Mouse (Mus musculus): Measurements from ENCODE around the gene Tardbp. TPM values are rescaled to one million over a fixed set of nuclear protein-coding genes. Genes with fewer than 3 reads are reported as not detected.

Tardbp gene
- polyA plus RNA-seq, 1 experiment from 2014 or later = 124 TPM

GRCm38 (mm10) chr4:148664021-148664420 lies 37.2 kb upstream of the Tardbp start:
- 47% methylated on average over 6 of the region's 6 CpGs for WGBS

GRCm38 (mm10) chr4:148663326-148663725 lies 36.5 kb upstream of the Tardbp start:
- Histone ChIP-seq H3K36me3 (ENCODE audit: insufficient read depth, low read length) (no peaks in the 10 kb centered on the region), H3K9ac (replicated peaks; ENCODE audit: low read depth) (no peak overlapping the region), H3K27ac (ENCODE audit: low read length) (no peak overlapping the region), H3K27me3 (replicated peaks; ENCODE audit: insufficient read depth, low read length) (no peaks in the 10 kb centered on the region), H3K9me3 (ENCODE audit: low read length) (no peaks in the 10 kb centered on the region), H3K4me2 (replicated peaks; ENCODE audit: low read depth, low read length) (no peak overlapping the region), H3K4me3 (ENCODE audit: low read depth, low read length) (no peak overlapping the region), H3K4me1 (ENCODE audit: insufficient read depth, low read depth, low read length) (no peaks in the 10 kb centered on the region)
- peak; percentile 57 for DNase-seq (ENCODE audit: low spot score)
- TF ChIP-seq EP300 (IDR thresholded peaks at IDR 0.05) (no peak), CTCF (IDR thresholded peaks at IDR 0.05) (no peak)
- WGBS = 53% methylated on average over 7 of the region's 7 CpGs
- ATAC-seq = peak; percentile 61

More at GRCm38 (mm10) chr4:148664021-148664420, 37.2 kb upstream of the Tardbp start:
- H3K9me3 ChIP-seq (ENCODE audit: low read length) = no peaks in the 10 kb centered on the region
- no peak for ATAC-seq
- H3K4me1 ChIP-seq (ENCODE audit: insufficient read depth, low read depth, low read length) = no peaks in the 10 kb centered on the region
- no peak overlapping the region for H3K4me3 ChIP-seq (ENCODE audit: low read depth, low read length)
- no peak overlapping the region for H3K9ac ChIP-seq (replicated peaks; ENCODE audit: low read depth)
- no peaks in the 10 kb centered on the region for H3K36me3 ChIP-seq (ENCODE audit: insufficient read depth, low read length)
- no peaks in the 10 kb centered on the region for H3K27me3 ChIP-seq (replicated peaks; ENCODE audit: insufficient read depth, low read length)
- no peak overlapping the region for H3K4me2 ChIP-seq (replicated peaks; ENCODE audit: low read depth, low read length)
- no peak overlapping the region for H3K27ac ChIP-seq (ENCODE audit: low read length)
- TF ChIP-seq EP300 (IDR thresholded peaks at IDR 0.05) = no peak
- TF ChIP-seq CTCF (IDR thresholded peaks at IDR 0.05) = no peak
- no peak for DNase-seq (ENCODE audit: low spot score)

GRCm38 (mm10) chr4:148662168-148662965 lies 35.5 kb upstream of the Tardbp start:
- Histone ChIP-seq H3K9ac (replicated peaks; ENCODE audit: low read depth) (no peak overlapping the region), H3K36me3 (ENCODE audit: insufficient read depth, low read length) (no peaks in the 10 kb centered on the region), H3K4me1 (ENCODE audit: insufficient read depth, low read depth, low read length) (no peaks in the 10 kb centered on the region), H3K4me3 (ENCODE audit: low read depth, low read length) (no peak overlapping the region), H3K9me3 (ENCODE audit: low read length) (no peaks in the 10 kb centered on the region), H3K4me2 (replicated peaks; ENCODE audit: low read depth, low read length) (peak overlapping the region; percentile 25; the same call in 1 of the 2 replicates), H3K27me3 (replicated peaks; ENCODE audit: insufficient read depth, low read length) (no peaks in the 10 kb centered on the region), H3K27ac (ENCODE audit: low read length) (no peak overlapping the region)
- DNase-seq (ENCODE audit: low spot score) (peak; percentile 70), ATAC-seq (peak; percentile 44)
- WGBS = 31% methylated on average over 21 of the region's 21 CpGs
- TF ChIP-seq CTCF (IDR thresholded peaks at IDR 0.05) (peak; percentile 92), EP300 (IDR thresholded peaks at IDR 0.05) (no peak)

GRCm38 (mm10) chr4:148660174-148660573 lies 33.4 kb upstream of the Tardbp start:
- H3K4me3 ChIP-seq (ENCODE audit: low read depth, low read length) = no peak overlapping the region
- TF ChIP-seq CTCF (IDR thresholded peaks at IDR 0.05) (no peak), EP300 (IDR thresholded peaks at IDR 0.05) (no peak)
- WGBS = 36% methylated on average over 3 of the region's 3 CpGs
- DNase-seq (ENCODE audit: low spot score) = no peak
- H3K4me1 ChIP-seq (ENCODE audit: insufficient read depth, low read depth, low read length) = no peaks in the 10 kb centered on the region
- H3K27me3 ChIP-seq (replicated peaks; ENCODE audit: insufficient read depth, low read length) = no peaks in the 10 kb centered on the region
- H3K9me3 ChIP-seq (ENCODE audit: low read length) = no peaks in the 10 kb centered on the region
- no peak for ATAC-seq
- no peaks in the 10 kb centered on the region for H3K36me3 ChIP-seq (ENCODE audit: insufficient read depth, low read length)
- no peak overlapping the region for H3K27ac ChIP-seq (ENCODE audit: low read length)
- no peak overlapping the region for H3K9ac ChIP-seq (replicated peaks; ENCODE audit: low read depth)
- no peak overlapping the region for H3K4me2 ChIP-seq (replicated peaks; ENCODE audit: low read depth, low read length)

- no peak for ATAC-seq
- H3K36me3 ChIP-seq (ENCODE audit: insufficient read depth, low read length) = no peaks in the 10 kb centered on the region
- no peak overlapping the region for H3K27ac ChIP-seq (ENCODE audit: low read length)
- TF ChIP-seq CTCF (IDR thresholded peaks at IDR 0.05) (no peak), EP300 (IDR thresholded peaks at IDR 0.05) (no peak)
- no peak overlapping the region for H3K4me2 ChIP-seq (replicated peaks; ENCODE audit: low read depth, low read length)
- WGBS = 75% methylated on average over 13 of the region's 13 CpGs
- H3K4me1 ChIP-seq (ENCODE audit: insufficient read depth, low read depth, low read length) = no peaks in the 10 kb centered on the region
- H3K27me3 ChIP-seq (replicated peaks; ENCODE audit: insufficient read depth, low read length) = no peaks in the 10 kb centered on the region
- no peak overlapping the region for H3K9ac ChIP-seq (replicated peaks; ENCODE audit: low read depth)
- no peaks in the 10 kb centered on the region for H3K9me3 ChIP-seq (ENCODE audit: low read length)
- DNase-seq (ENCODE audit: low spot score) = no peak
- no peak overlapping the region for H3K4me3 ChIP-seq (ENCODE audit: low read depth, low read length)
Observed at GRCm38 (mm10) chr4:148657776-148658175, 31.0 kb upstream of the Tardbp start.

GRCm38 (mm10) chr4:148656691-148657258 lies 30.0 kb upstream of the Tardbp start:
- no peak overlapping the region for H3K27ac ChIP-seq (ENCODE audit: low read length)
- ATAC-seq = no peak
- no peak for DNase-seq (ENCODE audit: low spot score)
- TF ChIP-seq EP300 (IDR thresholded peaks at IDR 0.05) (no peak), CTCF (IDR thresholded peaks at IDR 0.05) (no peak)
- H3K4me2 ChIP-seq (replicated peaks; ENCODE audit: low read depth, low read length) = no peak overlapping the region
- H3K27me3 ChIP-seq (replicated peaks; ENCODE audit: insufficient read depth, low read length) = no peaks in the 10 kb centered on the region
- no peak overlapping the region for H3K4me3 ChIP-seq (ENCODE audit: low read depth, low read length)
- 24% methylated on average over 15 of the region's 15 CpGs for WGBS
- no peak overlapping the region for H3K9ac ChIP-seq (replicated peaks; ENCODE audit: low read depth)
- no peaks in the 10 kb centered on the region for H3K4me1 ChIP-seq (ENCODE audit: insufficient read depth, low read depth, low read length)
- no peaks in the 10 kb centered on the region for H3K9me3 ChIP-seq (ENCODE audit: low read length)
- H3K36me3 ChIP-seq (ENCODE audit: insufficient read depth, low read length) = no peaks in the 10 kb centered on the region
